Mouse (Mus musculus) E14TG2a.4 (cell line): ENCODE results near the gene Dnajc22.
A peak's percentile ranks its signal among the peaks of the same experiment; 100 is the strongest.

ENCODE experiments used
- H3K27me3 ChIP-seq: 2 replicates; pipeline ENCODE4 v1.6.1; 2014; ENCODE audit warnings: low read length, control low read depth; ENCODE audit not compliant: insufficient read depth
- H3K36me3 ChIP-seq: 2 replicates; pipeline ENCODE4 v1.6.1; 2014; ENCODE audit warnings: low read length, control low read depth; ENCODE audit not compliant: insufficient read depth
- H3K4me1 ChIP-seq: replicated peaks from 2 replicates; pipeline ENCODE4 v1.6.1; 2014; ENCODE audit warnings: low read depth, low read length, control low read depth
- H3K4me3 ChIP-seq: replicated peaks from 2 replicates; pipeline ENCODE4 v1.5.1; 2014; ENCODE audit warnings: mild to moderate bottlenecking, low read length
- H3K9me3 ChIP-seq: 2 replicates; pipeline ENCODE4 v1.6.1; 2014; ENCODE audit warnings: low read length, control low read depth
- CTCF ChIP-seq: conservative IDR thresholded peaks from 2 replicates; pipeline ENCODE4 v1.5.1; 2014; ENCODE audit warnings: low read length
- NANOG ChIP-seq: IDR thresholded peaks from 2 replicates; pipeline ENCODE4 v1.6.1; 2014; ENCODE audit warnings: borderline replicate concordance, low read length, mixed read lengths
- POU5F1 ChIP-seq: IDR thresholded peaks from 2 replicates; pipeline ENCODE4 v1.6.1; 2014; ENCODE audit warnings: low read length, borderline replicate concordance

Dnajc22 gene

DNA sequence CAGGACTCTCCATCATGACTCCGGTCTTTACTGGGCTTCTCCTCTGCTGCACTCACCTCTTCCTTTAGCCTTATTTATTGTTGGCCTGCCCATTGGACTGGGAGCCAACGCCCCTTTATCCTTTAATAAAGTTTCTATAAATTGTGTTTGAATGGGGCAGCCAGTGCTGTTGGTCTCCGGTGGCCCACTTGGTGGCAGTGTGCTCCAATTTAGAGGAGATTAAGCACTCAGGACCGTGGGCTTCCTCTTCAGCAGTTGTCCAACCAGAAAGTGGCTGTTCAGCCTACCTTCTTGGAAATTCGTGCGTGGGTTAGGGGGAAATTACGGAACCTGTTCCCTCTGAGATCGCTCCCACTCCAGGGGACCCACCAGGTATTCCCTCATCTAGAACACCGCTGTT, 9.7 kb upstream of the Dnajc22 start:
- no peak overlapping the region for H3K4me3 ChIP-seq
- peak; percentile 40 for TF ChIP-seq CTCF
- TF ChIP-seq NANOG: no peak
- no peak for TF ChIP-seq POU5F1

DNA sequence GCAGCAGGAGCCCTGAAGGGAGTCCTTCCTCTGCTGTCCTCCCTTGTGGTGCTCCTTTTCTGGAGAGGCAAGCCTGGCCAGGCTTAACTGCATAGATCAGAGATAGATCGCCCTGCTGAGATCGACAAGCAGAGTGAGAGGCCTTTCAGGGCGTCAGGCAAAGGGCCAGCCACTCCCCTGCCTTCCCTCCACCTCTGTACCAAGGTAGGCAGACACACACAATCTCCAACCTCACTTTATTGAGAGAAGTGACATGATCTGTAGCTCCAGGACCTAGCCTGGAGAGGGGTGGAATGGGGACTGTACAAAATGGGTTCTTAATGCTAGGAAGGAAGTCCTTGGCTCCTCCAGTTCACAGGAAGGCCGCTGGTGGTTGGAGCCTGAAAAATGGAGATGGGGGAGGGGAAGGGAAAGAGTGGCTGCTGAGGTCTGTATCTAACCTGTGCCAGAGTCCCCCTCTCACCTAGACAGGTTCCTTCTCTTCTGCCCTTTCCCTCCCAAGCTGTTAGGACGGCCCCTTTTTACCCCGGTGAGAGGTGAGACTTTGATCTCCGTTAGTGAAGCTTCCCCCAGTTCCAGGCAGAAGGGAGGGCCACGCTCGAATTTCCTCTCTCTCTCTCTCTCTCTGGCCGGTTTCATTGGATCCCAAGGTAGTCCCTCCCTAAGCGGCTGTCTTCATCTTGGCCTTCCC, 9.0 kb upstream of the Dnajc22 start:
- Histone ChIP-seq H3K9me3 (peaks cover 6% of the 10 kb centered on the region), H3K36me3 (peaks cover 50% of the 10 kb centered on the region), H3K4me3 (0 out of 2 replicates have a peak overlapping the region, but pooled peaks have one; percentile 35), H3K4me1 (peaks cover 38% of the 10 kb centered on the region), H3K27me3 (peaks cover 36% of the 10 kb centered on the region)
- TF ChIP-seq CTCF (no peak), POU5F1 (no peak), NANOG (no peak)

More for the DNA sequence above, 9.7 kb upstream of the Dnajc22 start:
- Histone ChIP-seq H3K27me3 (peaks cover 30% of the 10 kb centered on the region), H3K36me3 (peaks cover 57% of the 10 kb centered on the region), H3K9me3 (peaks cover 6% of the 10 kb centered on the region), H3K4me1 (peaks cover 32% of the 10 kb centered on the region)

DNA sequence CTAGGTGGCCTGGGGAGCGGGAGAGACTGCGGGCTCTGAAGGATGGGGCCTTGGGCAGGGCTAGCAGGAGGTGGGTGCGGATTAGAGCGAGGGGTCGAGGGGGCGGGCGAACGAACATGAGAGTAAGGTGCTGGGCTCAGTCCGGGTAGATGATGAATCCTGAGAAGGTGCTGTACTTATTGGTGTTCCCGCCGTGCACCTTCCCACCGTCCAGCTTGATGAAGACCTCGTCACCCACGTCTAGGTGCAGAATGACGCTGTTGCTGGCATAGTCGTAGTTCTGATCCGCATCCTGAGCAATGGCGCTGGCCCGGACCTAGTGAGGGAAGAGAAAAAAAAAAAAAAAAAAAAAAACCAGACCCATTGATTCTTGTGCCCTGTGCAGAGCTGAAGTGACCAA, 8.4 kb upstream of the Dnajc22 start:
- 0 out of 2 replicates have a peak overlapping the region, but pooled peaks have one; percentile 35 for H3K4me3 ChIP-seq
- H3K27me3 ChIP-seq: peaks cover 42% of the 10 kb centered on the region
- peaks cover 47% of the 10 kb centered on the region for H3K36me3 ChIP-seq
- TF ChIP-seq CTCF (no peak), NANOG (no peak), POU5F1 (no peak)
- H3K4me1 ChIP-seq: peaks cover 41% of the 10 kb centered on the region
- peaks cover 6% of the 10 kb centered on the region for H3K9me3 ChIP-seq

DNA sequence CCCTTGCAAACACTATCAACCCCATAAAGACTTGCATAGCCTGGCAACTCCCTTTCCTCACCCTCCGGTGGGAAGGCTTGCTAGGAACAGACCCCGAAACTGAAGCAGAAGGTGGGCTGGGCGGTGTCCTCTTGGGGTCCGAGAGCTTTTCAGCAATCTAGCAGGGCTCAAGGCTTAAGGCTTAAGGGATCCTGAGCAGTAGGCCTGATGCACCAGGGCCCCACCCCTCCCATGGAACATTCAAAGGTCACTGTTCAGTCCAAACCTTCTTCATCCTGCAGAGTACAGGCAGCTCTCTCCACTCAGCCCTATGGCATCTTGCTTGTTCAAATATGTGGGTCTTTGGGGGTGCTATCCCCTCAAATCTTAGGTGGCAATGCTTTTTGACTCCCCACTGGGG, 7.0 kb upstream of the Dnajc22 start:
- H3K27me3 ChIP-seq: peaks cover 55% of the 10 kb centered on the region
- peaks cover 6% of the 10 kb centered on the region for H3K9me3 ChIP-seq
- peaks cover 45% of the 10 kb centered on the region for H3K4me1 ChIP-seq
- no peak overlapping the region for H3K4me3 ChIP-seq
- peaks cover 33% of the 10 kb centered on the region for H3K36me3 ChIP-seq
- no peak for TF ChIP-seq CTCF
- no peak for TF ChIP-seq POU5F1
- TF ChIP-seq NANOG: no peak

DNA sequence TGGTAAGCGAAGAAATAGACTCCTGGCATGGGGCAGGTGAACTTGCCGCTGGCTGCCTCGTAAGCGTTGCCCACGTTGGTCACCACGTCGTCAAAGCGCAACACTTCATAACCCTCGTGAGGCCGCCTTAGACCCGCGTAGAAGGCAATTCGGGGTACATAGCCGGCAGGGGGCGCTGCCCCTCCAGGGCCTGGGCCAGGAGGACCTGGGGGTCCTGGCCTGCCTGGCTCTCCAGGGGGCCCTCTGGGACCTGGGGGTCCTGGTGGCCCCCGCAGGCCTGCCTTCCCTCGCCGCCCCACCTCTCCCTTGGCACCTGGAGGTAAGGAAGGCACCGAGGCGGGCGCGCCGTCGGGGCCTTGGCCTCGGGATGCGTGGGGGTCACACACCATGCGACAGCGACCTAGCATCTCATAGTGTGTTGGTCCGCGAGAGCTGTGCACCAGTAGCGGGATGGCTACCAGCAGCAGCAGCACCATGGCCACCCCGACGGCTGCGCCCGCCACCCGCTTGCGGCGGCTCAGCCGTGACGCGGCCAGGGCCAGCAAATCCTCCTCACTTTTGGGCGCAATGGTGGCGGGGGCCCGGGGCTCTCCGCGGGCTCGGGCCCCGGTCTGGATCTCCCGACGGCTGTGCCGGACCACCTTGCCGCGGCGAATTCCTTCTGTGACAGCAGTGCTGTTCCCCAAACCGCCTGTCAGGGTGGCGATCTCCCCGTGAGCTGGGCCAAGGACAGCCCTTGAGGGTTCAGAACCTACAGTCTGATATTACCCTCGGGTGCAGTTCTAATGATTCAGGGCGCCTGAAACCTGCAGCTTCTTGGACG, 5.5 kb upstream of the Dnajc22 start, which contains the start of gene C1ql4:
TSS of gene C1ql4 (minus strand) at position 565 of the 823 bp plus-strand sequence.
- H3K9me3 ChIP-seq: peaks cover 10% of the 10 kb centered on the region
- peaks cover 18% of the 10 kb centered on the region for H3K36me3 ChIP-seq
- peaks cover 44% of the 10 kb centered on the region for H3K4me1 ChIP-seq
- TF ChIP-seq POU5F1: no peak
- TF ChIP-seq CTCF: peak; percentile 47
- no peak for TF ChIP-seq NANOG
- peaks cover 69% of the 10 kb centered on the region for H3K27me3 ChIP-seq
- H3K4me3 ChIP-seq: peak within 1 kb of the TSS; percentile 77

DNA sequence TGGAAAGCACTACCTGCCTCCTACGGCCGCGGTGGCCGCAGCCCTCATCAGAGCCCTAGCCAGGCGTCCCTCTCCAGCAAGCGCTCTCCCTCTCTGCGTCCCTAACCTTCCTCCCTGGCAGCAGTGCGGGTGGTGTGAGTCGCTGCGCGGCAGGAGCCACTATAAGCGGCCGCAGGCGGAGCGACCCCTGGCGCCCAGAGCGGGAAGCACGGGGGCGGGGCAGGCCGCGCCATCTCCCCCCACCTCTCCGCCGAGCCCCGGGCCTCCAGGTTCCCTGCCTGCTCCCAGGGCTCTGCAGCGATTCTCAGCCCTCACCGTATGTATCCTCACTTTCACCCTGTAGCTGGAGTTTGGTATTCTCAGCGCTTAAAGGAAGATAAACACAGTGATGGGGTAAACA, 4.7 kb upstream of the Dnajc22 start:
- H3K27me3 ChIP-seq: peaks cover 78% of the 10 kb centered on the region
- peak overlapping the region; percentile 77 for H3K4me3 ChIP-seq
- peaks cover 44% of the 10 kb centered on the region for H3K4me1 ChIP-seq
- peaks cover 10% of the 10 kb centered on the region for H3K36me3 ChIP-seq
- TF ChIP-seq NANOG (no peak), CTCF (0 out of 2 replicates have a peak, but pooled peaks have one; percentile 2)
- H3K9me3 ChIP-seq: peaks cover 10% of the 10 kb centered on the region

DNA sequence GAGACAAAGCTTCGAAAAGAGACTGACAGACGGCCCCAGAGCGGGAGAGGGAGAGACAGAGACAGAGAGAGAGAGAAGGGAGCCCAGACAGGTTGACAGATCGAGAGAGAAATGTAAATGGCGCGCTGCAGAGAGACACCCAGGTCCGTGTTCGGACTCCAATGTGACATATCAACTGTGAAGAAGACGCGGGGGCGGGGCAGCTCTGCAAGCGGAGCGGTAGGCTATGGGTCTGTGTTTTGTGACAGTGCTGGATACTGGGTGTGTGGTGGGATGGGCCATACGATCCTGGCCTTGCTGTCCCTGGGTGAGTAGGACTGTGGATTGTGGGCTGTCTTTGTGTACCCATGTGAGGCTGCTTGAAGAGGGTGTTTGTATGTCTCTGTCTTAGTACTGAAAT, 3.9 kb upstream of the Dnajc22 start:
- Histone ChIP-seq H3K4me3 (no peak overlapping the region), H3K36me3 (peaks cover 2% of the 10 kb centered on the region), H3K27me3 (peaks cover 84% of the 10 kb centered on the region), H3K9me3 (peaks cover 10% of the 10 kb centered on the region), H3K4me1 (peaks cover 38% of the 10 kb centered on the region)
- TF ChIP-seq CTCF: no peak
- no peak for TF ChIP-seq POU5F1
- no peak for TF ChIP-seq NANOG

DNA sequence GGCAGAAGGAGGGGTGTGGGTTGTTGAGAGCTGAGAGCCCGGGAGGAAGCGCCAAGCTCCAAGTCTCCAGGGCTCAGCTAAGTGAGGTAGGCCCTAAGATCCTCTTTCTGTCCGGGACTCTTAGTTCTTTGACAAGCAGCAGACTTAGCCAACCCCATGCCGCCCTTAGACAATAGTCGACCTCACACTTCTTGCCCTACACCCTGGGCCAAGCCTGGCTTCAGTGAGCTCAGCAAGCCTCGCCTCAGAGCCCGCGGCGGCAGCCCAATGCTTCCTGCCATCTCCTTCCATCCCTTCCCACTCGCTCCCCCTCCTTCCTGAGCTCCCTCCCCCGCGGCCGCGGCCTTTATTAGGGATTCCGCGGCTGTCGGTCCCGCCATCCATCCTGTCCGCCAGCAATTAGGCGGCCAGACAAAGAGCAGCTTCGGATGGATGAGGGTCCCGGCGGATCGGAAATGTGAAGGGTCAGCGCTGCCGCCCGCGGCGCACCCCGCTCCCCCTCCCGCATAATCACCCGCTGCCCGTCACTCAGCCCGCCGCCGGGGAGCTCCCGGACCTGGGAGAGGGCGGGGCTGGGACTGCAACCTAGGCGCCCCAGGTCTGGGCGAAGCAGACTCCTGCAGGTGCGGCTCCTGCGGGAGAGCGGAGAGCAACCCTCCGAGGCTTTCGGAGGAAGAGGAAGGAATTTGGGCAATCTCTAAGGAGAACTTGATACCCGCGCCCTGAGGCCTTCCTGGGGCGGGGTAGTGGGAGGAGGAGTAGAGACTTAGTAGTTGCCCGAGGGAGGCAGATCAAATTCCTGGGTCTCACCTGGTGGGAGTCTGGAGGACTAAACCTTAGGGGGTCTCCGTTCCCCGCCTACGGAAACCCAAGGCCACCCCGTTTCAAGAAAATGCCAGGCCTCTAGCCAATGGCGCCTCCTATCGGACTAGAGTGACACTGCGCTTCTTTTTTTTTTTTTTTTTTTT, 605 bp downstream of the Dnajc22 start:
- Histone ChIP-seq H3K9me3 (0 out of 2 replicates have a peak, but pooled peaks cover 3% of the 10 kb centered on the region), H3K4me1 (peaks cover 69% of the 10 kb centered on the region), H3K27me3 (peaks cover 95% of the 10 kb centered on the region), H3K4me3 (peak overlapping the region; percentile 81), H3K36me3 (no peaks in the 10 kb centered on the region)
- TF ChIP-seq CTCF (peak; percentile 68), NANOG (no peak)
